Mouse (Mus musculus) liver, embryonic 11.5 days (tissue): ENCODE results near the gene 2210010C04Rik. TPM values are rescaled to one million over a fixed set of nuclear protein-coding genes. Genes with fewer than 3 reads are reported as not detected.
"Not testable (repeated sequence)": the region's sequence is repeated elsewhere in the genome, so short reads cannot be mapped to it uniquely, and the experiment has no call there.

Experiments used
- ATAC-seq: fragments of 200-750 bp; cut with Nextera tagmentation; replicated peaks from 2 replicates; pipeline ENCODE4 v1.8.0; 2017; ENCODE audit warnings: moderate number of reproducible peaks, mild to moderate bottlenecking, moderate TSS enrichment, moderate library complexity; ENCODE audit not compliant: low FRiP score
- DNase-seq: peaks from one replicate; pipeline ENCODE4 v3.0.0-alpha.2; 2017; ENCODE audit warnings: low spot score
- H3K27ac ChIP-seq: fragments of 300-500 bp; sonication (generic); 2 replicates; pipeline ENCODE4 v1.5.1; 2014; ENCODE audit warnings: mild to moderate bottlenecking, low read depth, low read length, control low read depth
- H3K27me3 ChIP-seq: fragments of 300-500 bp; sonication (generic); replicated peaks from 2 replicates; pipeline ENCODE4 v1.6.1; 2014; ENCODE audit warnings: low read length, mixed read lengths; ENCODE audit not compliant: control insufficient read depth, insufficient read depth
- H3K36me3 ChIP-seq: fragments of 300-500 bp; sonication (generic); 2 replicates; pipeline ENCODE4 v1.6.1; 2014; ENCODE audit warnings: mild to moderate bottlenecking, low read length, moderate library complexity, mixed read lengths; ENCODE audit not compliant: control insufficient read depth, insufficient read depth
- H3K4me1 ChIP-seq: fragments of 300-500 bp; sonication (generic); replicated peaks from 2 replicates; pipeline ENCODE4 v1.6.1; 2014; ENCODE audit warnings: low read length, mixed read lengths; ENCODE audit not compliant: control insufficient read depth, insufficient read depth
- H3K4me2 ChIP-seq: fragments of 300-500 bp; sonication (generic); 2 replicates; pipeline ENCODE4 v1.6.1; 2014; ENCODE audit warnings: mild to moderate bottlenecking, control low read depth, moderate library complexity
- H3K4me3 ChIP-seq: fragments of 300-500 bp; sonication (generic); 2 replicates; pipeline ENCODE4 v1.5.1; 2014; ENCODE audit warnings: low read depth, low read length, control low read depth
- H3K9ac ChIP-seq: fragments of 300-500 bp; sonication (generic); 2 replicates; pipeline ENCODE4 v1.6.1; 2014; ENCODE audit warnings: low read depth, low read length, control low read depth
- H3K9me3 ChIP-seq: fragments of 300-500 bp; sonication (generic); 2 replicates; pipeline ENCODE4 v1.6.1; 2016; ENCODE audit warnings: low read length, inconsistent platforms, mixed read lengths; ENCODE audit not compliant: control insufficient read depth
- WGBS: fragments of 180-500 bp; shearing (Covaris S2); extraction: QIAGEN DNeasy Blood & Tissue Kit; methylation state at CpG from one replicate; pipeline ENCODE4 v1.1.7; 2014; 5-methylcytosine and 5-hydroxymethylcytosine counted together
- polyA plus RNA-seq: library from polyadenylated mRNA; unstranded; fragments of >200 nt; fragmentation: Nextera tagmentation; extraction: Ambion mirVana; gene quantifications from 2 replicates; pipeline ENCODE4 v1.2.1, GENCODE M21; 2014

Gene 2210010C04Rik
- polyA plus RNA-seq, 1 experiment from 2014 or later = not detected

- H3K9ac ChIP-seq = no peak overlapping the region
- no peaks in the 10 kb centered on the region for H3K9me3 ChIP-seq
- H3K36me3 ChIP-seq = no peaks in the 10 kb centered on the region
- no peak overlapping the region for H3K4me2 ChIP-seq
- no peaks in the 10 kb centered on the region for H3K27me3 ChIP-seq
- H3K4me3 ChIP-seq = no peak overlapping the region
- H3K27ac ChIP-seq = no peak overlapping the region
- H3K4me1 ChIP-seq = no peaks in the 10 kb centered on the region
- WGBS = 82% methylated on average over 6 of the region's 6 CpGs
- ATAC-seq (no peak), DNase-seq (no peak)
These were observed 2.5 kb downstream of the 2210010C04Rik start for GRCm38 (mm10) chr6:41032802-41033201.

GRCm38 (mm10) chr6:41032231-41032630 is 3.1 kb downstream of the 2210010C04Rik start:
- Histone ChIP-seq H3K27me3 (no peaks in the 10 kb centered on the region), H3K4me3 (no peak overlapping the region), H3K4me2 (no peak overlapping the region), H3K36me3 (no peaks in the 10 kb centered on the region), H3K9ac (no peak overlapping the region), H3K4me1 (no peaks in the 10 kb centered on the region), H3K27ac (no peak overlapping the region), H3K9me3 (no peaks in the 10 kb centered on the region)
- DNase-seq (no peak), ATAC-seq (no peak)
- 72% methylated on average over 3 of the region's 3 CpGs for WGBS

- WGBS = 82% methylated on average over 3 of the region's 3 CpGs
- no peak overlapping the region for H3K9ac ChIP-seq
- H3K4me3 ChIP-seq = no peak overlapping the region
- H3K9me3 ChIP-seq = no peaks in the 10 kb centered on the region
- no peaks in the 10 kb centered on the region for H3K4me1 ChIP-seq
- no peaks in the 10 kb centered on the region for H3K36me3 ChIP-seq
- DNase-seq = no peak
- no peak for ATAC-seq
- no peak overlapping the region for H3K27ac ChIP-seq
- no peak overlapping the region for H3K4me2 ChIP-seq
- no peaks in the 10 kb centered on the region for H3K27me3 ChIP-seq
These were observed 4.5 kb downstream of the 2210010C04Rik start for GRCm38 (mm10) chr6:41030821-41031220.

GRCm38 (mm10) chr6:41027053-41027452 is 8.3 kb downstream of the 2210010C04Rik start:
- Histone ChIP-seq H3K4me2 (no peak overlapping the region), H3K4me3 (no peak overlapping the region), H3K4me1 (no peaks in the 10 kb centered on the region), H3K9me3 (no peaks in the 10 kb centered on the region), H3K27ac (no peak overlapping the region), H3K36me3 (no peaks in the 10 kb centered on the region), H3K27me3 (no peaks in the 10 kb centered on the region), H3K9ac (no peak overlapping the region)
- 44% methylated on average over 2 of the region's 2 CpGs for WGBS
- no peak for ATAC-seq
- no peak for DNase-seq

- H3K9ac ChIP-seq = no peak overlapping the region
- H3K4me1 ChIP-seq = no peaks in the 10 kb centered on the region
- H3K27me3 ChIP-seq = no peaks in the 10 kb centered on the region
- DNase-seq = no peak
- ATAC-seq = no peak
- no peak overlapping the region for H3K4me3 ChIP-seq
- no peaks in the 10 kb centered on the region for H3K9me3 ChIP-seq
- H3K4me2 ChIP-seq = no peak overlapping the region
- WGBS = 65% methylated on average over 2 of the region's 2 CpGs
- H3K36me3 ChIP-seq = no peaks in the 10 kb centered on the region
- H3K27ac ChIP-seq = no peak overlapping the region
These were observed 9.2 kb downstream of the 2210010C04Rik start for GRCm38 (mm10) chr6:41025873-41026650.

DNA sequence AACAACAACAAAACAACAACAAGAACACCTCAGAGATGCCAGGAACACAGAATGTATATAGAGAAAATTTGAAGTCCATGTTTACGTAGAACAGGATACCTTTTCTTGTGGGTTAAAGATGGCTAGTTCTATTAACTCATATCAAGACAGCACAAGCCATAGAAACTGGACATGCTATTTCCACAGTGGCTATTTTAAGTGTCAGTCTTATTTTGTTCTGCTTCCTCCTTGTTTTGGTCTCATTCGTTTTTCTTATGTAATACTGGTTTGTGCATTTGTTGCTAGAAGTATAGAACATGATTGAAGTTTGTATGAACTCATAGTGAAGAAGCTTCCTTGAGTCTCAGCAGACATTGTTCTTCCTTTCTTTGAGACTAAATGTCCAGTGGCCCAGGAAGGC is 16.2 kb downstream of the 2210010C04Rik start:
- DNase-seq (no peak), ATAC-seq (no peak)
- Histone ChIP-seq H3K36me3 (no peaks in the 10 kb centered on the region), H3K4me1 (no peaks in the 10 kb centered on the region), H3K4me3 (no peak overlapping the region), H3K9ac (no peak overlapping the region), H3K4me2 (no peak overlapping the region), H3K9me3 (no peaks in the 10 kb centered on the region), H3K27ac (no peak overlapping the region), H3K27me3 (no peaks in the 10 kb centered on the region)
- WGBS = 72% methylated on average over 2 of the region's 2 CpGs

DNA sequence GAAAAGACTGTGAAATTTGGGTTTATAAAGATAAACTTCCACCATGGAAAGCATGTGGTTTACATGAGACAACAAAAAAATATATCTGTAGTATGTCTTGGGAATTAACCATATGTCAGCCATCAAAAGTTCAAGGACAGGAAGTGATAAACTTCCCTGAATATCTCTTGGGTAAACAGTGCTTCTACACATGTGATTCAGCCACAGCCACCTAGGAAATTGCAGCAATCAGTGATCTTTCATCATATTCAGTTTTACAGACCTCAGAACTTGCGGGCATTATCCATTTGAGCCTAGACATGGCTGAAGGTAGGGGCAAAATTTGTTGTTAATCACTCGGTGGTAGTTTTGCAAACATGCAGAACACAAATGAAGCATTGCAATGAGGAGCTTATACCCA is 16.7 kb downstream of the 2210010C04Rik start:
- H3K4me3 ChIP-seq = no peak overlapping the region
- no peaks in the 10 kb centered on the region for H3K9me3 ChIP-seq
- H3K4me1 ChIP-seq = no peaks in the 10 kb centered on the region
- no peak overlapping the region for H3K27ac ChIP-seq
- DNase-seq = no peak
- H3K27me3 ChIP-seq = no peaks in the 10 kb centered on the region
- H3K4me2 ChIP-seq = no peak overlapping the region
- H3K36me3 ChIP-seq = no peaks in the 10 kb centered on the region
- 69% methylated on average over 2 of the region's 2 CpGs for WGBS
- ATAC-seq = no peak
- H3K9ac ChIP-seq = no peak overlapping the region

DNA sequence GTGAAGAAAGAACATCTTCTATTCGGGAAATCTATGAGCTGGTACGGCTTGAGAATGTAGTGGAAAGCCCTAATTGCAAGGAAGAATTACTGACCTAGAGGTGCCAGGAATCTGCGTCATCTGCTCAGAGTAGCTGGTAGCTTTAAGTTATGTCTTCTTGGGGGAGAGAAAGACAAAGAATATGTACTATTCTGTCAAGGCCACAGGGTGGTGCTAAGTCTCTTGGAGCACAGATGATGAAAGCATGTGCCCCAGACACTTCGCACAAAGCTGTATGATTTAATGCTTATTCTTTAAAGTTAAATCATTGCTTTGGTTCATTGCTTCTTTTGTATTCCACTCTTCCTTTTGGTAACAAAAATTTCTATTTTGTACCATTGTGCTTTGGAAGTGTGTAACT is 20.2 kb downstream of the 2210010C04Rik start:
- Histone ChIP-seq H3K4me3 (no peak overlapping the region), H3K36me3 (no peaks in the 10 kb centered on the region)
- 80% methylated on average over 4 of the region's 4 CpGs for WGBS

GRCm38 (mm10) chr6:40999379-40999778 is 35.9 kb downstream of the 2210010C04Rik start, which contains the start of gene Gm2663:
Gene Gm2663 (minus strand): TSS chr6:40999479.
- not testable (repeated sequence) for H3K9ac ChIP-seq, H3K4me3 ChIP-seq

More for the DNA sequence above, 20.2 kb downstream of the 2210010C04Rik start:
- no peak overlapping the region for H3K27ac ChIP-seq
- H3K27me3 ChIP-seq = no peaks in the 10 kb centered on the region
- ATAC-seq = no peak
- H3K4me1 ChIP-seq = no peaks in the 10 kb centered on the region
- no peak overlapping the region for H3K4me2 ChIP-seq
- no peak overlapping the region for H3K9ac ChIP-seq
- DNase-seq = no peak
- no peaks in the 10 kb centered on the region for H3K9me3 ChIP-seq

More at GRCm38 (mm10) chr6:40999379-40999778, 35.9 kb downstream of the 2210010C04Rik start, which contains the start of gene Gm2663:
- not testable (repeated sequence) for H3K27me3 ChIP-seq, H3K4me1 ChIP-seq, H3K36me3 ChIP-seq, ATAC-seq, DNase-seq, H3K4me2 ChIP-seq, H3K9me3 ChIP-seq, H3K27ac ChIP-seq
